Mouse (Mus musculus): Measurements from ENCODE around the gene Gm10037. TPM values are rescaled to one million over a fixed set of nuclear protein-coding genes. Genes with fewer than 3 reads are reported as not detected.
"Not testable (repeated sequence)": the region's sequence is repeated elsewhere in the genome, so short reads cannot be mapped to it uniquely, and the experiment has no call there.

Gene Gm10037
- 1 to 10 TPM in 1 of 2 experiments, under 1 TPM in 1; 0.89 to 1.2 TPM for total RNA-seq (2021)

- intact Hi-C loops (cut with DNase I), result no loop called here
- DNase-seq, result peak; percentile 54 to 55
Observed at GRCm38 (mm10) chr13:67830911-67831336, at the start of gene Gm10037. Gene Gm10037 (plus strand): TSS chr13:67831106.

DNA sequence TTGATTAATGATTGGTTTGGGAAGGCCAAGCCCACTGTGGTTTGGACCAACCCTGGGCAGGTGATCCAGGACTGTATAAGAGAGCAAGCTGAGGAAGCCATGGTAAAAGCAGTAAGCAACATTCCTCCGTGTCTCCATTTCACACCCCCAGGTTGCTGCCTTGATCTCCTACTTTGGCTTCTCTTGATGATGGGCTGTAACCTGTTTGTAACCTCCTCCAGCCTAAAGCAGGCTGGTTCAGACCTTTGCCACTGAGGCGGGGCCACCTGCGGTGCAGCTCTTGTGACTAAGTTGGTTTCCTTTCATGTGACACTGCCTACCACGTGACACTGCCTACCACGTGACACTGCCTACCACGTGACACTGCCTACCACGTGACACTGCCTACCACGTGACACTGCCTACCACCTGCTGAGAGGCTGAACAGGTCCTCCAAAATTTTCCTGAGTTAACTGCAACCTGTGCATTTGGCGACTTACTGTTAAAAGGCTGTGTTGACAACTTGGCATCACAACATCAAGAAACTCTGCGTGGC is 38.9 kb upstream of the Gm10037 start:
- intact Hi-C loops (cut with DNase I), result no loop called here
- no peak for DNase-seq

GRCm38 (mm10) chr13:67798618-67799017 is 32.3 kb upstream of the Gm10037 start:
- DNase-seq, result no peak
- intact Hi-C loops (cut with DNase I), result no loop called here

DNA sequence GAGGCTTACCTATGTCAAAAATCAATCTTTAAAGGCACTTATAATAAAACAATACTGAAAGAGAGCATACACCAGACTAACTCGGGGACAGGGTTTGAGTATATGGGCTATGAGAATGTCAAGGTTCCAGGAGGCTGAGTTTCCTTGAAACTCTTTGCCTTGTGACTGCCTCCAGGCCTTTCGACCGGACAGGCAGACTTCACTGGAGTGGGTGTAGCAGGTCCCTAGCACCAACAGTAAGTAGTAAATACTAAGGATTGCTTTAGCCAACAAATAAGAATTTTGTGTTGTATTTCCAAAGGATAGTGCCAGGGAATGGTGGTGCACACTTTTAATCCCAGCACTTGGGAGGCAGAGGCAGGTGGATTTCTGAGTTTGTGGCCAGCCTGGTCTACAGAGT is 31.8 kb upstream of the Gm10037 start:
- DNase-seq; intact Hi-C loops (cut with DNase I): not testable (repeated sequence)

DNA sequence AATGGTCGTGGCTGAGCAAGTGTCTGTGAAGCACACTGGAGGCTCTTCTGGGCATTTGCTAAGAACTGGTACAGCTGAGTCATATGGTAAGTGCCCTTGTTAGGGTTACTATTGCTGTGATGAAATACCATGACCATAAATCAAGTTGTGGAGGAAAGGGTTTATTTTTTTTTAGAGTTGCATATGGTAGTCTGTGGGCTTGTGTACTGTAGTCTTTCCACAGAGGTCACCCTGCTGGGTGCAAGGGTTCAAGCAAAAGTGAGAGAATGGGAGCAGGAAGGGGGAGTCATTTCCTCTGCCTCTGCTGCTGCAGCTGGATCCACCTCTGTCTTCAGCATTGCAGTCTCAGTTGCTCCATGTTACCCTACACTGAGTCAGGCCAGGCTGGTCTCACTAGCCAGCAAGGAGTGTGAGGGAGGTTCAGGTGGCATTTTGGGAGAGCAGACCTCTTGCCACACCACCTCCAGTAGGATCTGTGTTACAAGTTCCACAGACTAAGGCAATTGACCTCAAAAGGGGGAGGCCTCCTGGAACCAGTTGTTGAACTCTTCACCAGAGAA is 19.2 kb upstream of the Gm10037 start:
- intact Hi-C loops (cut with DNase I), result loop anchor here (2.0 to 5.0 kb wide), 4 partner anchors 29 to 904 kb away; partner anchors contain the start of genes Zfp65 and Zfp85
- DNase-seq, result no peak

DNA sequence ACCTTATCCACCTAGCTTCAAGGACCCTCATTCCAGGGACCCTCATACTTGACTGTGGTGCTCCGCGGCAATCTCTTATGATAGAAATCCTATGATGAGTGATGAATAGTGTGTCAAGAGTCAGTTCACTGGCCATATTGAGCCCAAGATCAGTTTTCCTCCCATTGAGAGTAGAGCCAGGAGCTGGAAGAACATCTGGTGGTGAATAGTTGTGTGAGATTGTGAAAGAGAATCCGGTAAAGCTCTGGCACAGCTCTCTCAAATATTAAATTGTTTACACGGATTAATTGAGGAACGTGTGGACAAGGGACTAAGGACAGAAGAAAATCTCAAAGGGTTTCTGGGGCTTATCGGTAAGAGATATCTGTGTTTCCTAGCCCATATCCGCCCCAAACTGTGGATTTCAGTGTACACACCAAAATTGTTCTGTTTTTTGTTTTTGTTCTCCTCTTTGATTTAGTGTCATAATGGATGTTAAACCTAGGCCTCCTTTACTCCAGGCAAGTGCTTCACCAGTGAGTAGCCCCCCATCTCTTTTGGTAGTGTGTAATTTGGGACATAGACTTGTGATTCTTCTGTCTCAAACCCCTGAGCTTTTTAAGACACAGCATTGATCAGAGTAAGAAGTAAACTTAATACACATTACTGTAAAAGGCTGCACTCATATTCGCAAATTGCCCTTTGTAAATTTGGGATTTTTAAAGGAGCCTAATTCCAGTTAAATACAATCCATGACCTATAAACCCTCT is 17.8 kb upstream of the Gm10037 start:
- no peak for DNase-seq

DNA sequence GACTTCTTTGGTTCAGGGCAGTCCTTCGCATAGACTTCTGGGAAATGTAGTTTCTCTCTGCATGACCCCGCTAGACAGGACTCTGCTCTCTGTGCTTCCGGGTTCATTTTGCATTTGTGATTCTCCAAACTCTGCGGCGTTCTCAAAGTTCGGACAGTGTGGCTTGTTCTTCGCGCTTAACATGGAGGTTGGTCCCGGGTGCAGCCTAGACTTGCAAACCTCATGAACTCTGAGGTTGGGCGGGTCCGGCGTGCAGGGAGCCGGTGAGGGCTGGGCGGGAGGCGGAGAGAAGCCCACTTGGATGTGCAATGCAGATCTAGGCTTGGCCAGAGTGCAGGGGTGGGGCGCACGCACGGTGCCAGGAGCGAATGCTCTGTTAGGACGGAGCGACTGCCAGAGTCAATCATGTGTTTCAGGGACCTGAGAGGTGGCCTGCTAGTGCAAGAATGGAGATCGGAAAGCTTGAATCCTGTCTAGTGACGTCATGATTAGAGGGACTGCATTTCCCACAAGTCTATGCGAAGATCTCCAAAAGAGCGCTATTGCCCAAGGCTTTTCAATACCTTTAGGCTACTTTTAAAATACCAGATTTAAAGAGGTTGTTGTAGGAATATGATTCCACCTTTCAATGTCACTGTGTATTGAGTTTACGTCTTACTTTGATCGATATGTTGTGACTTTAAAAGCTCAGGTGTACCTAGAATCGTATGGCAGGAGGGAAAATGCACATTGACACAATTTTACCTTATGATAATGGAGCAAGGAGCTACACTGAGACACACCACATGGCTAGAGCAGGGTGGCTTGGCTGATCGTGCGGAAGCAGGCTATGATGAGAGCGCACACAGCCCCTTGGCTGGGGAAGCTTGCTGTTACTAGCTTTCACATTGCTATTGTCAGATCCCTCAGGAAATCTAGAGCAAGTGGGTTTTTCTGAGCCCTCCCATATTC is 16.9 kb upstream of the Gm10037 start, which contains the start of gene Zfp273:
Zfp273 (plus strand) TSS at position 31 of the 951 bp plus-strand sequence.
- intact Hi-C loops (cut with DNase I), result loop anchor here (2.0 to 5.0 kb wide), 4 partner anchors 31 to 907 kb away; partner anchors contain the start of genes Zfp65 and Zfp85

More for the DNA sequence above, 17.8 kb upstream of the Gm10037 start:
- intact Hi-C loops (cut with DNase I), result loop anchor here (2.0 to 5.0 kb wide), 4 partner anchors 30 to 906 kb away; partner anchors contain the start of genes Zfp65 and Zfp85

GRCm38 (mm10) chr13:67818636-67819035 is 12.3 kb upstream of the Gm10037 start:
- no peak for DNase-seq
- intact Hi-C loops (cut with DNase I), result no loop called here

More for the DNA sequence above, 16.9 kb upstream of the Gm10037 start, which contains the start of gene Zfp273:
- DNase-seq, result peak; percentile 76 to 86

GRCm38 (mm10) chr13:67833137-67833536 is 2.2 kb downstream of the Gm10037 start:
- intact Hi-C loops (cut with DNase I), result not testable (repeated sequence)

DNA sequence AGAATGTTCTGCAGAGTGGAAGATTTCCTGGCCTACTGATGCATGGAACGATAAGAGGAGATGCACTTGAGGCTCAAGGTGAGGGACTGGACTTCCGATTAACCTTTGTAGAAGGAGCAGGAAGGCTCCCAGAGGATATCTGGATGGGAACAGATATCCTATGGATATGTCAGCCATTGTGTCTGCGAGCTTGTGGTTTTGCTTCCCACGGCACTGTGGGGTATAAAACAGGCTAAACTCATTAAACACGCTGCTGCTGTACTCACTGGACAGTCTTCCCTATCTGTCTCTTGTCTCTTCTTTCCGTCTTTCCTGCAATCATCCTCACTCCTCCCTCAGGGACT is 12.8 kb downstream of the Gm10037 start:
- intact Hi-C loops (cut with DNase I), result loop anchor here (1.0 to 10.0 kb wide), 4 partner anchors 119 to 739 kb away; partner anchors contain the start of genes Gm28557, Gm49345 and Zfp729a
- no peak for DNase-seq

More at GRCm38 (mm10) chr13:67833137-67833536, 2.2 kb downstream of the Gm10037 start:
- not testable (repeated sequence) for DNase-seq

GRCm38 (mm10) chr13:67844119-67844852 is 13.4 kb downstream of the Gm10037 start:
- intact Hi-C loops (cut with DNase I), result loop anchor here (1.0 to 10.0 kb wide), 4 partner anchors 119 to 739 kb away; partner anchors contain the start of genes Gm28557, Gm49345 and Zfp729a
- peak; percentile 41 to 62 for DNase-seq

DNA sequence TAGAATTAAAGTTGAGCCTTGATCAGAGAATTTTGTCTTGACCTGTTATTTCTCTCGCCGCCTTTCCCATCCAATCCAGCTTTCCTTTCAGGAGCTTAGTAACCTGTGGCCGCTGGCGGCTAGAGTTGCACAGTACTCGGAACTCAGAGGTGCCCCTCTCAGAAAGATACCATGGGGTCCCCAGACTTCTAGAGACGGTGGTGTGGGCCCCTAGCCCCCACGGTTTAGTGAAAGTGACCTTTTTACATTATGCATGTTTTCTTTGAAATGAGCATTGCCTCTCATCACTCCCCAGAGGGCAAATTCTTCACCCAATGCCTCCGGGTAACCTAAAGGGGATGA is 13.9 kb downstream of the Gm10037 start:
- no peak for DNase-seq
- intact Hi-C loops (cut with DNase I), result loop anchor here (1.0 to 10.0 kb wide), 4 partner anchors 120 to 740 kb away; partner anchors contain the start of genes Gm28557, Gm49345 and Zfp729a

DNA sequence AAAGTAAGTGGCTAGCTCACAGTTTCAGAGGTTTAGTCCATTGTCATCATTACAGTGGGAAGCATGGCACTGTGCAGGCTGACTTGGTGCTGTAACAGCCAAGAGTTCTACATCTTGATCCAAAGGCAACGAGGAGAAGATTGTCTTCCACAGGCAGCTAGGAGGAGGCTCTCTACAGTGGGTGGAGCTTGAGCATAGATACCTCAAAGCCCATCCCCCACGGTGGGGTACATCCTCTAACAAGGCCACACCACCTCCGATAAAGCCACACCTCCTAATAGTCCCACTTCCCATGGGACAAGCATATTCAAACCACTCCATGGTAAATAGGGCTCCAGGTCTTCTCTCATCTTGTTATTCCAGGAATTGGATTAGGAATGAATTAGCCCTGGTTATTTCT is 19.5 kb downstream of the Gm10037 start:
- no peak for DNase-seq
- intact Hi-C loops (cut with DNase I), result no loop called here

- intact Hi-C loops (cut with DNase I), result no loop called here
- DNase-seq, result no peak
Observed at GRCm38 (mm10) chr13:67853130-67853529, 22.2 kb downstream of the Gm10037 start.

DNA sequence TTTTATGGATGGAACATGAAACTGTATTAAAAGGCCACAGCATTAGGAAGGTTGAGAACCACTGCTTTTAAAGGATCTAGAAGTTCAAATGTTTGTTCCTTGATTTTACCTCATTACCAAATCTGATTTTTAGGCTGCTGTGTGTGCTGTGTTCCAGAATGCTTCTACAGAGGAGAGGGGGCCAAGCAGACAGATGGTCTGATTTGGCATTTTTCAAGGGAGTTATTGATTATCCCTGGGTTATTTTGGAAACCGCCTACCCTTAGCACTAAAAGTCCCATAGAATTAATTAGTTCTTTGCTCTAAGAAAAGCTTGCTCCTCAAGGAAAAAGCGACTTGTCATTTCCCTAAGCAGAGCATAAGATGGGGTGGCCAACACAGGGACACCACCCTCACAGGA is 23.1 kb downstream of the Gm10037 start:
- no peak for DNase-seq
- intact Hi-C loops (cut with DNase I), result no loop called here

GRCm38 (mm10) chr13:67857317-67857716 is 26.4 kb downstream of the Gm10037 start:
- DNase-seq, result no peak
- intact Hi-C loops (cut with DNase I), result no loop called here

- intact Hi-C loops (cut with DNase I), result no loop called here
- no peak for DNase-seq
Observed at GRCm38 (mm10) chr13:67862508-67862907, 31.6 kb downstream of the Gm10037 start.

DNA sequence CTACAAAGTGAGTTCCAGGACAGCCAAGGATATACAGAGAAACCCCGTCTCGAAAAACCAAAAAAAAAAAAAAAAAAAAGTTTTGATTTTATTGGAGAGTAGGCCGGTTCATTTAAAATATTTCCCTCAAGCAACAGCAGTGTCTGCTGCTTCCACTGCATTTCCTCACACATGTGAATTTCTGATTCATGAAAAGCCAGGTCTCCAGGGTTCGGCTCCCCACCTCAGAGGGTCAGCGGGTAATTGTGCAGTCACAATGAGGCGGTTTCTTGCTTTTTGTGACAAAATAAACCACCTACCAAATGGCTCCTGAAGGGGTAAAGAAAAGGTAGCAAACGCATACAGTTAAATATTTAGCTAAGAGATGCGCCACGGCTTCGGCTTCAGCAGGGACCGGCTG is 32.1 kb downstream of the Gm10037 start, which contains the start of gene BC048507:
BC048507 (plus strand) TSS at position 301 of the 400 bp plus-strand sequence.
- DNase-seq, result no peak
- intact Hi-C loops (cut with DNase I), result no loop called here

DNA sequence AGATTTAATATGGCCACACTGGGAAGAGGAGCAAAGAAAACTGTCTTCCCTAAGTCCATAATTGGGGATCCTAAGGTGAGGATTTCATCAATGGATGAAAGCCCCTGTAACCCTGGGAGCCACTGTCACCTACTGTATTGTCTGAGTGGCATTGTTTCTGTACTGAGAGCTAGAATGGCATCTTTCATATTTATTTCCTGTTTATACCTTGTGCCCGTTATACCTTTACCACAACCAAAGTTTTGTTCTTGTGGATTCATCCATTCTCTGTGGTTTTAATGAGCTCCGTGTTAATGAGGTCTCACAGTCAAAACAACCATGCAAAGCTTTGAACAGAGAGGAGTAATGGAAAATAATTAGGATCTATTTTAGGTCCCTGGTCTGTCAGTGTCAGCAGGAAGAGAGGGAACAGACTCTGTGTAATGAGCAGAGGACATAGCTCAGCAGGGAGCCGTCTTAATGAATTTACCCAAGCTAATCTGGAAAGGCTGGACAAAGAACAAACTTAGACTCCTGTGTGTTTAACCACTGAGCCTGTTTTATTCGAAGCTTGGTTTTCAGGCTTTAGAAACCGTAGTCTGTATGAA is 34.0 kb downstream of the Gm10037 start:
- DNase-seq, result no peak
- intact Hi-C loops (cut with DNase I), result no loop called here

Data from heart, postnatal 36 days (tissue).